Mouse (Mus musculus): ENCODE measurements around the gene Fbxw7. TPM values are rescaled to one million over a fixed set of nuclear protein-coding genes. Genes with fewer than 3 reads are reported as not detected.

Fbxw7 gene
- polyA plus RNA-seq (2014; fragmentation: Illumina TruSeq; extraction: RNeasy Lipid Tissue Mini Kit (QIAGEN cat#74804); ENCODE audit: low replicate concordance): 13.4 TPM

GRCm38 (mm10) chr3:84814762-84815381, at the start of gene Fbxw7:
Fbxw7 (plus strand) TSS chr3:84815268.

Other genes starting within 250 kb of the Fbxw7 start
- gene Arfip1, start 232.6 kb upstream of the Fbxw7 start, polyA plus RNA-seq (2014; fragmentation: Illumina TruSeq; extraction: RNeasy Lipid Tissue Mini Kit (QIAGEN cat#74804); ENCODE audit: low replicate concordance): 197 TPM
- 1.9 TPM for gene Tigd4, start 221.7 kb upstream of the Fbxw7 start, polyA plus RNA-seq (2014; fragmentation: Illumina TruSeq; extraction: RNeasy Lipid Tissue Mini Kit (QIAGEN cat#74804); ENCODE audit: low replicate concordance)
- gene Tmem154, start 149.1 kb upstream of the Fbxw7 start, polyA plus RNA-seq (2014; fragmentation: Illumina TruSeq; extraction: RNeasy Lipid Tissue Mini Kit (QIAGEN cat#74804); ENCODE audit: low replicate concordance): 5.9 TPM

All from small intestine, adult 10 weeks (tissue).